Mouse (Mus musculus) Muller cell, postnatal 12 days (primary cell): ENCODE results near the gene Mrm1.
"Not testable (repeated sequence)": the region's sequence is repeated elsewhere in the genome, so short reads cannot be mapped to it uniquely, and the experiment has no call there.

Source experiments
- DNase-seq: peaks from one replicate; pipeline ENCODE4 v3.0.0-alpha.2; 2015; ENCODE audit errors: inconsistent ontology term

Gene Mrm1

DNA sequence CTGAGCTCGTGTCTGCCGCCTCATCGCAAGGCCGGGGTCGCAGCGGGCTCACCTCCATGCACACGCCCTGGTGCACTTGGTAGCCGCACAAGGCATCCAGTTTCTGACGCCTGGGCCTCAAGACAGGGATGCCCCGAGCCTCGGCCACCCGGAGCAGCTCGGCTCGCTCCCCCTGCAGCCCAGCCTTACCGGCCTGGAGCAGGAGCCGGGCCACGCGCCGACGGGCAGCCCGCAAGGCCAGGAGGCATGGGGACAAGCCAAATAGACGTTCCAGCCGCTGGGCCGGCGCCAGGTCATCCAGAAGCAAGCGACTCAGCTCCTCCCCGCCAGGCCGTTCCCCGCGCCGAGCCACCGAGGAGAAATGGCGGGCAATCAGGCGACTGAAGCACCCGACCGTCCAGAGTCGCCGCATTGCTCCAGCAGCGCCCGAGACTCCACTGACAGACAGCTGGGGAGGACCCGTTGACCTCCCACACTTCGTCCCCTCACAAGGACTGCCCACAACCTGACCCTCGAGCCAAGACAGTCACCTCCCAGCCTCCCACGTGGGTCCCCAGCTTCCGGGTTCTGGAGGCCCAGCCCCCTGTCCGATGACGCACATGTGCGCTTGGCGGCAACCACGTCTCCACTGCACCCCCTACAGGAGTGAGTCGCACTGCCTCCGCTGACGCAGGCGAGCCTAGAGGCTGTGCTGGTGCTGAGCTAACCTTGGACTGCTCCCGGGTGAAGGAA is at the start of gene Mrm1:
Gene Mrm1, minus strand, starts transcription at position 555 of the 732 bp plus-strand sequence.
- peak; percentile 97 for DNase-seq

DNA sequence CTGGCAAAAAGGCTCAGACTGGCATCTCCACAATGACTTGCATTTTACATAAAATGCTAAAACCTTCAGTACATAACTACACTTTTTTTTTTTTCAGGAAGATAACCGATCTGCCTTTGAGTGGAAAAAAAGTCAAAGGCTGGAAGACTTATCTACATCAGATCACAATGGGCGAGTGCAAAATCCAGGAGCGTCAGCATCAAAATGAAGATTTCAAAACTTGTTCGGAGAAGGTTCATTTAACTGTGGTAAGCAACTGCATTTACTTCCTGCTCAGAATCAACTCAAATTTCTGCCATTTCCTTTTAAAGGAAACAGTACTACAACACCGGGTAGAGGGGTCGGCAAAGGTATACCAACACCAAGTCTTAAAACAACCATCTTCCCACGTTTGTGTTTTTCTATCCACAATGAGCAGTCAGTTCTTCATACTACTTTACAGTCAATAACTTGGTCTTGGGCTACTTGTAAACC is 49.5 kb upstream of the Mrm1 start:
- DNase-seq: no peak

DNA sequence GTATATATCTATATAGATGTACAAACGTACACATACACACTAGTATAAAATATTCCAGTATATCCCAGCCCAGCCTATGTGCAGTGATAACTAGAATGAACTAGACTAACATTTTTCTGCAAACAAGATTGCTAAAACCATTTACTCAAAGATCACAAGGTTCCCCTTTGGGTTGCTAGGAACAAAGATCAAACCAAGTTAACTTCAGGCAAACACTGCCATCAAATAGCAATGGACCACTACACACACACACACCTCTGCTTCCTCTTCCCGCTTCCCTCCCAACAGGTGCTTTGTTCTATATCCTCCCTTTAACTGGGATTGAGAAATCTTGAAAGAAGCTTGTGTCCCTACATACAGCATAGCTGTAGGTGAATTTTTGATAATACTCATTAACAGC is 48.3 kb upstream of the Mrm1 start:
- no peak for DNase-seq

DNA sequence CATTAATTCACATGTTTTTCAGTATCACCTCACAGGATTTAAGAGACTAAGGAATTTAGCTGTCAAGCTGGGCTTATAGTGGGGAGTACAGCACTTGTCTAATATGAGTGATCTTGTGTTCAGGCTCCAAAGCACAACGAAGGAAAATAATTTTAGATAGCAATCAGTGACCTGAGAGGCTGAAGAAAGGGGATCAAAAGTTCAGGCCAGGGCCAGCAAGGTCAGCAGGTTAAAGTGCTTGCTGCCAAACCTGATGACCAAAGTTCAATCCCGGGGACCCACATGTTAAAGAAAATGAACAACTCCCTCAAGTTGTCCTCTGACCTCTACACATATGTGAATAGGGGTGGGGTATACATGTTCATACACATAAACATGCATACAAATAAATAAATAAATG is 46.0 kb upstream of the Mrm1 start:
- no peak for DNase-seq

DNA sequence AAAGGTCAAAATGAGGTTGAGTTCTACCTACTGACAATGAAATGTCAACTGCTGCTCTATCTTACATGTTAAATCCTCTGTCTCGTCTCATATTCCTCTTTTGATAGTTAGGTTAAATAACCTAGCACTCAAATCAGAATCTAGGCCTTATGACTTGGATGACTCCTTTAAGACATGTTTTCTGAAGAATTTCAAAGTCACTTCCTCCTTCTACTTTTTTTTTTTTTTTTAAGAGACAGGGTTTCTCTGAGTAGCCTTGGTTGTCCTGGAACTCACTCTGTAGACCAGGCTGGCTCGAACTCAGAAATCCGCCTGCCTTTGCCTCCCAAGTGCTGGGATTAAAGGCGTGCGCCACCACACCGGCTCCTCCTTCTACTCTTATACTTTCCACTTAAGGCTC is 36.0 kb upstream of the Mrm1 start:
- no peak for DNase-seq

DNA sequence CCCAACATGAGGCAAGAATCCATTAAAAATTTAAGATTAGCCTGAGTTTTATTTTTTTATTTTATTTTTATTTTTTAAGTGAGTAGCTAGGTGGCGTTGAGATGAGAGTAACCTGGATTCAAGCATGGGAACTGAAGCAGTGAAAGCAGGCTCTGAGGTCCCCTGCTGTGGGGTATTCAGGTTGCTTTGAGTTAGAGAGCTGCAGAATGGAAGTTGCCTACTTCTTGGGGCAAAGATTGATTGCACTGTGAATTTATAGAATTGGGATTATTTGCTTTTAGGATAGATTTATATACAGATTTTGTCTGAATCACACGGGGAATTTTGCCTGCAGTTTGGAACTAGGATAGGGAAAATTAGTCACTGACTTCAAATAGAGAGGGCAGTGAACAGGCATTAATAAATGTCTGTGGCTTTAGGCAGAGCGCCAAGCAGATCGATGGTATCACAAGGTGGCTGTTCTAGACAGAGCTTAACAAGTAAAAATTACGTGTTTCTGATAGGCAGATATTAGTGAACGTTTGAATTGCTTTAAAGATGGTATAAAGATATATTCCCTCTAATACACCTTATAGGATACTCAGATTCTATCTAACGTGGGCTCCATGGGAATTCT is 28.3 kb upstream of the Mrm1 start:
- peak; percentile 42 for DNase-seq

DNA sequence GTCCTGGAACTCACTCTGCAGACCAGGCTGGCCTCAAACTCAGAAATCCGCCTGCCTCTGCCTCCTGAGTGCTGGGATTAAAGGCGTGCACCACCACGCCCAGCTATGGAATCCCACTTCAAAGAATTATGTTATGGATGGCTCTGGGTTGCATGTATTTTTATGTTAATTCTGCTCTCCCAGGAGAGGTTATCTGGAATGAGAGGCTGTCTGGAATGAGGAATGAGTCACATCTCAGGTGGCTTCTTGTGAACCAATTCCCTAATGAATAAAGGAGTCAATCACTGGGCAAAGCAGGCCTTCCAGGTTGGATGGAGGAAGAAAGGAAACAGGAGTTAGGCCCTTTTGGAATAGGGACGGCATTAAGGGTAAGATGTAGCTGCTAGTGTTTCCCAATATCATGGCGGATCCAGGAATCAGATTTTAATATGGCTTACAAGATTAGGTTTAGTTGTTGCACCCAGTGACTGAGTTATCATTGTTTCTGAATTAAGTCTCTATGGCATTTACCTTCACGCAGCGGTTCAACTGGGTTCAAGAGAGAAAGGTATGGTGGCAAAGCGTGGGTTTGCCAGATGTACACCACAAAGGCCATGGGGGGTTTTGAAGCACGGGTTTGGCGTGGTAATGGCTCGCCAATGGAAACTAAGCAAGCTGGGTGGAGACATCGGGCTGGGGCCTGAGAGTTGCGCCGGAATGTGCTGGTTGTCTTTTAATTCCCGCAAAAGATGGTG is 27.6 kb upstream of the Mrm1 start:
- DNase-seq: no peak

DNA sequence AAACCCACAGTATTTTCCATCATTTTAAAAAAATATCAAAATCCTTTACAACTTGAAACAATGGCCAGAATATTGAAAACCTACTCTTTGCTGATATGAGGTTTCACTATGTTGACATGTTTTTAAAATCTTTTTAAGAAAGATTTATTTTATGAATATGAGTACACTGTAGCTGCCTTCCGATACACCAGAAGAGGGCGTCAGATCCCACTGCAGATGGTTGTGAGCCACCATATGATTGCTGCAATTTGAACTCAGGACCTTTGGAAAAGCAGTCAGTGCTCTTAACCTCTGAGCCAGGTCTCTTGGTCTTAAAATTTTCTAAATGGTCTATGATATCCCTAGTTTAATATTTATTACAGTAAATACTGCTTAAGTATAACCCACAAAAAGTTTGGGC is 20.0 kb upstream of the Mrm1 start:
- no peak for DNase-seq

DNA sequence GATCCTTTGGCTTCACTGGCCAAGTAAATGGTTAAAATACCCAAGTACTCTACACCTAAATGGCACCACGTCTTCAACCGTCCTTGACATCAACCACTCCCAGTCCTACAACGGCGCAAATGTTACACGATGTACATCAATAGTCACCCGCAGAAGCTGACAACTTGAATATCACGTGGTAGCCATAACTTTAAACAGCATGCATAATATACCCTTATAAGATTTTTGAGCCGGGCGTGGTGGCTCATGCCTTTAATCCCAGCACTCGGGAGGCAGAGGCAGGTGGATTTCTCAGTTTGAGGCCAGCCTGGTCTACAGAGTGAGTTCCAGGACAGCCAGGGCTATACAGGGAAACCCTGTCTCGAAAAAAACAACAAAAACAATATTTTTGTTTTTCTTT is 10.2 kb upstream of the Mrm1 start:
- not testable (repeated sequence) for DNase-seq

DNA sequence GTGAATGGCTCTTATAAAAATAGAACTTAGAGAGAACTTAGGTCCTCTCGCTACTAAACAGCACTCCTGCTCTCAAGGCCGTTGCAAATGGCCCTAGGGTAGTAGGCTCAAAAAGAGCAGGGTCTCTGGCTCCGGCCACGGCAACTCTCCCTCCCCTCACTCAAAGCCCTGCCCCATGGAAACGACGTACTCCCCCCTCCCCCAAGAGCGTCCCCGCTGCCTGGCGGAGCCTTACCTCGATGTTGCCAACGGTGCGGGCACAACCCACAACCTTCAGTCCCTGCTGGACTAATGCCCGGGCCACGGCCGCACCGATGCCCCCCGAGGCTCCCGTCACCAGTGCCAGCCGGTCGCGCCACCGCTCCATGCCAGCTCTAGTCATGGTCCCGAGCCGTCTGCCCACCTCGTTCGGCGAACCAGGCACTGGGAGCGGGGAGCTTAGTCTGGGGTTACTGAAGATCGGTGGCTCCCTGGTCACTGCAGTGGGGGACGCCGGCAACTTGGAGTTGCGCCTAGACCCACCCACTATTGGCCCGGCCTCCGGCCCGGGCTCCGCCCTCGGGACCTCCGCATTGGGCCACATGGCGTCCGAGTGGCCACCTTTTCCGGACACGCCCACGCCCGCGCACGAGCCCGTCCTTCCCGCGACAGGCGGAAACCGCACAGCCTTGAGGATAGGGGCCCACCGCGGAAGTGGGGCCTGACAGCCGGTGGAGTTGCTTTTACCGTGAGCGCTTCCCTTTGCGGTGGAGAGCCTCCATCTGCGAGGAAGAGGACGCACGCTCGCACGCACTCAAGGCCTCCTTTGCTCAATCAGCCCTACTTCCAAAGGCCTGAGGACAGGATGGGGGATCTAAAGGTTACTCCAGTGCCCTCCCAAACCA is 9.4 kb upstream of the Mrm1 start, which contains the start of gene Dhrs11:
Gene Dhrs11, minus strand, starts transcription at position 479 of the 884 bp plus-strand sequence.
- peak; percentile 95 for DNase-seq

DNA sequence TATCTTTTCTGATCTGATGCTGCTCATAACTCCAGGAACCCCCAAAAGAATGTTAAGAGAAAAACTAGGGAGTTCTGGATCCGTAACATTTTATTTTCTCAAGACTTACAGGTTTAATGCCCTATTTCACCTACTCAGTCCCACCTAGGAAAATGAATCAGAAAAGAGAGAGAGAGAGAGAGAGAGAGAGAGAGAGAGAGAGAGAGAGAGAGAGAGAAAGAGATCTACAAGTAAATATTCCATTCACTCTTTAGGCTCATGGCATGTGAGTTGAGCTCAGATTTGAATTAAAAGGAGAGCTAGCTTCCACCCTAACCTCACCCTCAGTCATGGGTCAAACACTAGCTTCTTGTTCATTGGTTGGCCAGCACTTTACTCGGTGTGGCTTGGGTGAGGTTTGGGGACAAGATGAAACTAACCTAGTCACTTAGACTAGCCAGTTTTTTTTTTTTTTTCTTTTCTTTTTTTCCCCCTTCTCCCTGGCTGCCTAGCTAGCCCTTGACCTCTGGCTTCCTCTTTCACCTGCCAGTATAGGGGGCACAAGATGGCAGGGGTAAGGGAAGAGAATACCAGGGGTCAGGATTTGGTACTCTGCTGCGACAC is 8.7 kb upstream of the Mrm1 start:
- no peak for DNase-seq

DNA sequence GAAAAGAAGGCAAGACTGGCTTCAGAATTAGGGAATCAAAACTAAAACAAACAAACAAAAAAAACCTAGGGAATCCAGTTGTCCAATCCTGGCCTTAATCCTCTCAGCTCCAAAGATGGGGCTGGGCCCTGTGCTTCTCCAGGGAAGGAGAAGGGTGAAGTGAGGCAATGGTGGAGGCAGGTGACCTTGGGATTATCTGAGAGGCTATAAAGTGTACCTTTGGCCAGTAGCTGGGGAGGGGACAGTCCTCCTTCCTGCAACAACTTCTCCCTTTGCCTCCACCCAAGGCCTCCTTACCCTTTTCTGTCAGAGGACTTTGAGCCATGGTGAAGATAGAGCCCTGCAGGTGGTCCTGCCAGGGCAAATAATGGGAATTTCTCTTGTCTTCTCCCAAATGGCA is 8.2 kb upstream of the Mrm1 start:
- no peak for DNase-seq

DNA sequence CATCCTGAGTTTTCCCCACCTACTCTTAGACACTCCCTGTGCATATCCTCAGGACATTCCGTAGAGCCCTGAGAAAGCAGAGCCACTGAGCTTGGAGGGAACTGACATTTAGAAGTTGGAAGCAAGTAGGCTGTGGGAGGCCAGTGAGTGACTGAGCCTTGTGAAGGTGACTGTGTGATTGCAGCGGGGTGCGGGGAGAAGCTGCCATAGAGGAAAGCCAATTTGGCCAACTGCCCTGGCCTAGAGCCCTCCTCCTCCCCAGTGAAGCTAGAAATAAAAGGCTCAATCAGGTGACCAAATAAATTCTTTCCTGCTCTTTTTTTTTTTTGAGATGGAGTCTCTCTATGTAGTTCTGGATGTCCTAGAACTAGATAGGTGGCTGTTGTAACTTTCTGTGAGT is 6.9 kb upstream of the Mrm1 start:
- peak; percentile 61 for DNase-seq

DNA sequence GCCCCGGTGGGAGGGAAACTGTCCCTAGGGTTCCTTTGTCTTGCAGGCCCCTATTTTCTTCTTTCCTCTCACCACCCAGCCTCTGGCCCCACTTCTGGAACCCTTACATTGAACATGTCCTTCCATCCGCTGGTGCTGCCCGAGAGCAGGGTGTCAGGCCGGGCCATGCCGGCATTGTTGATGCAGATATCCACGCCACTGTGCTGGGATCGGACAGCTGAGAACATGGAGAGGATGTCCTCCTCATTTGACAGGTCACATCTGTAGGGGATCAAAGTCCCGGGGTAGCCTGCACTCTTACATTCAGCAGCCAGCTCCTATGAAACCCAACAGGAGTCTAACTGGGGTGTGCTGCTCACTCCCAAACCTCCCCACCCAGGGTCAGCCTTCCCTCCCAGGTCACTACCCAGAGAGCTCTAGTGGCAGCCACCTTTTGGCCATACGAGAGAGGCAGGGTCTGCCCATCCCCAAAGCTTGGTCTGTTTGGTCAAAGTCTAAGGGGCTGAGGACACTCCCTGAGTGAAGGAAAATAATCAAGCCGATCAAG is 6.0 kb upstream of the Mrm1 start:
- no peak for DNase-seq

DNA sequence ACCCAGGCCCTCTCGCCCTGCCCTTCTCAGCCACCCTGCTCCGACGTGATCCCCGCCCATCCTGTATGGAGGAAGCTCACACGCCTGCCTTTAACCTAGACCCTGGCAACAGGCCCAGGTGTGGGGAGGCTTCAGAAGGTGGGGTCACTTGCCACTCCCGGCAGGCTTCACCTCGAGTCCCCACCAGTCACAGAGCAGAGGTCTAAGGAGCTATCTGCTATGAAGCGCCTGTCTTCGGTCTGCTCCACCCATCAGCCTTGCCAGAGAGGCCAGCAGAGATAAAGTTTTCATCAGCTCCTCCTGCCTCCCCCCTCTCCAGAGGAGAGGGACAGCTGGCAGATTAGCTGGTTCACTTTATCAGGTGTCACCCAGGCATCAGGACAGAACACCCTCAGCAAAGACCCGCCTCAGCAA is 4.2 kb upstream of the Mrm1 start:
- no peak for DNase-seq

DNA sequence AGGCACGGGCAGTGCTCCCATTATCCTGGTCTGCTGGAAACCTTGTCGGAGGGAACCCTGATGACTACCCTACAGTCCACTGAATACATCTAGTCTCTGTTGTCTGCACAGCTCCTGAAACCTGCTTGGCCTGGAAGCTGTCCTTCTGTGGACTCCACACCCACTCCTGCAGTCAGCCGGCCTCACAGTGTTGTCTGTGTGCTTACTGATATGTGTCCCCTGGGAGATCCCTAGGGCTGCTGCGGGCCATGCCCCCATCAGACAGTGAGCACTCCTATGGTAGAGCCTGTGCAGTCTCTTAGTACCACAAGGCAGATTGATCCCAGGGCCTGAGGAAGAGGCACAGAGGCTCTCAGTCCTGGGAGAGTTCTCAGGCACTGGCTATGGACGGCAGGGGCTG is 3.2 kb upstream of the Mrm1 start:
- no peak for DNase-seq

DNA sequence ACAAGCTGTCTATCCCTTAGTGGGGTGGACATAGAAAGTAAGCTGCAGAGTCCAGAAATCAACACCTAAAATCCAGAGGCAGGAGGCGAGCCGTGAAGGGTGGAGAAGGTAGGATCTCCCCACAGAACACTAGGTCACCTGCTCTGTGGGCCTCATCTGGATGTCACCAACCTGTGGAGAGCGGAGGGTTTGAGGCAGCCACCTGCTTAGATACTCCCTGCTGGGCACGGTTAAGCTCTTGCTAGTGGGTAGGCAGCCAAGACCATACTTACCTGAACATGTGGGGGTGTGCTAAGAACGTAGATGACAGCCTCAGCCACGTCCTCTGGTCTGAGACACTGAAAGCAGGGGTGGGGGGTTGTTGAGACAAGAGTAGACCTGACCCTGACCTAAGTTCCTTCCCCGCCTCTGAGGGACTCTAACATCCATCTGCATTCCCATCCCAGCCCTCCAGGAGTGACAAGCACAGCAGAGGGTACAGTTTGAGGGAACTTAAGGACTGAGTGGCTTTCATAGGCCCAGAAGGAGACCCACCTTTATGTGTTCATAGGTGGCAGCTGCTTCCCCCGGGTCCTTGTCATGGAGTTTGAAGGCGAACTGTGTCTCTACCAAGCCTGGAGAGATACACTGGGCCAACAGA is 1.9 kb upstream of the Mrm1 start:
- no peak for DNase-seq

DNA sequence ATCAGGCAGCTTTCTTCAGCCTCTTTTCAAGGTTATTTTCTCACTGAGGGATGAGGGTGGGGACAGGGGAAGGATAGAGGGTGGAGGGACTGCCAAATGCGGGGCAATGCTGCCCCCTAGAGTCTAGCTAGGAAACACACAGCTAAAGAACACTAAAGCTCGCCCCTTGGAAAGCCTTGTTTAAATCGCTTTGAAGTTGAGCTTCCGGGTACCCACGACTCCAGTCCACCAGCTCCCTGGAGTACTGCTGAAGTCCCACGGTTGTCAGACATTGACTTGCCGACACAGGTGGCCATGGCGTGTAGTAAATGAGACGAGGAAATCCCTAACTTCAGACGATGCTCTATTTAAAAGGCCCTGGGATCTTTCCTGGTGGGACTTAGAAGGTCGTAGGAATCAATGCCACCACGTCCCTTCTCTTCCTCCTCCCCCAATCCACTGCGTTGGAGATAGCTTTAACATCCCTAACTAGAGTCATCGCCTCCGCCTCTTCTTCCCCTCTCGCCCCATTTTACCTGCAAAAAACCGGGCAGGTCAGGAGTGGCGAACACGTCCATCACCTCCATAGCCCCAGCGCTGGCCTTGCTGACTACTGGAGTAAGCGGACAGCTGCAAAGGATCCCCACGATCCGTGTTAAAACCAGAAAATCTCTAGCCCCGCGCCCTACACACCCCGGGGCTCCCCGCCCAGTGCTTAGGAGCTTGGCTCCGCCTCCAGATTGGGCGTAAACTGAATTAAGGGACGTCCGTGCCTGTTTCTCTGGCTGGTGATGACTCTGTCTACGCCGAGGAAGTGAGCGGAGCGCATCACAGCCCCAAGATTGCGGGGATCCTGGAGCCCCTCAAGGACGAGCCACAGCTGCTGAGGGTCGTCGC is 992 bp downstream of the Mrm1 start:
- peak; percentile 79 for DNase-seq

DNA sequence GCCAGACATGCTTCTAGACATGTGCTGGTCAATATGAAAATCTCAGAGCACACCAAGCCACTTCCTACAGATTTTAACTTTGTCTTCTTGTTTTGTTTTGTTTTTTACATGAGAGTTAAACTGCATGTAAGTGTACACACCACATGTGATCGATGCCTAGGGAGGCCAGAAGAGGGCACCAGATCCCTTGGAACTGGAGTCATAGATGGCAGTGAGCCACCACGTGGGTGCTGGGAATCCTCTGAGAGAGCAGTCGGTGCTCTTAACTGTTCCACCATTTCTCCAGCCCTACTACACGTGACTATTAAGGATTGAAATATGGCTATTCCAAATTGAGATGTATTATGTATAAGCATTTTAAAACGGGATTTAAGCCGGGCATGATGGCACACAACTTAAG is 2.0 kb downstream of the Mrm1 start:
- no peak for DNase-seq
